Mouse (Mus musculus) layer of hippocampus, adult 11-12 months (tissue): ENCODE measurements around the gene Lrrfip2.

Experiments
- DNase-seq: peaks from one replicate; pipeline ENCODE4 v3.0.0; 2022; ENCODE audit warnings: low spot score

The Lrrfip2 gene

GRCm38 (mm10) chr9:111117126-111117642 is at the start of gene Lrrfip2:
Gene Lrrfip2 (plus strand): TSS chr9:111117592.
- DNase-seq, result no peak

DNA sequence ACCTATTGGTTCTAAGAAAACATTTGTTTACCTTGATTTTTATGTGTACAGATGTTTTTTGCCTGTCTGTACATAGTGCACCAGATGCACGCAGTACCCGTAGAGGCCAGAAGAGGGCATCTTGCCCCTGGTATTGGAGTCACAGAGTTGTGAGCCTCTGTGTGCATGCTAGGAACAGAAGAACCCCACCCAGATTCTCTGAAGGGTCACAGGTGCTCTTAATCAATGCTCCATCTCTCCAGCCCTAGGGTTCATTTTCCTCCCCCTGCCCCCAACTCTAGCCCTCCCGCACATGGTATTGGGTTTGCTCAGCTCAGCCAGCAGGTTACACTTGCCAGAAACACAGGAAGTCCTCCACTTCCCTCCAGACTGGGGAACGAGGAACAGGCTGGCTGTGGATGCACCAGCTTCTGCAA is 46.8 kb upstream of the Lrrfip2 start:
- DNase-seq, result peak; percentile 57

DNA sequence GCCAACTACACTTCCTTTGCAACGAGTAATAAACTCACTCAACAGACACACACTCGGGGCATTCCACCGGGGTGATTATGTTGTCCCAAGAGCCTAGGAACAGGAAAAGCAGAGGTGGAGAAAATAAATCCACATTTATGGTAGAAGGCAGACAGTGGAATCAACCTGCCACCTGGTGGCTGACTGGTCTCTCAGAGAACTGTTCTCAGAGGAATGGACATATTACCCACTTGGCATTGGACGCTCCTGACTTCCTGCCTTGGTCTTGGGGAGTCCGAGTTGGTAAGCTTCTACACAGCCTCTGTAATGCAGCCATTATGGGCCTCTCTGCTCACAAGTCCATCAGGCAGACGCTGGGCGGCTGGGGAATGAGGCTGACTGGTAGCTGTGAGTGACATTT is 45.2 kb upstream of the Lrrfip2 start:
- peak; percentile 47 for DNase-seq

DNA sequence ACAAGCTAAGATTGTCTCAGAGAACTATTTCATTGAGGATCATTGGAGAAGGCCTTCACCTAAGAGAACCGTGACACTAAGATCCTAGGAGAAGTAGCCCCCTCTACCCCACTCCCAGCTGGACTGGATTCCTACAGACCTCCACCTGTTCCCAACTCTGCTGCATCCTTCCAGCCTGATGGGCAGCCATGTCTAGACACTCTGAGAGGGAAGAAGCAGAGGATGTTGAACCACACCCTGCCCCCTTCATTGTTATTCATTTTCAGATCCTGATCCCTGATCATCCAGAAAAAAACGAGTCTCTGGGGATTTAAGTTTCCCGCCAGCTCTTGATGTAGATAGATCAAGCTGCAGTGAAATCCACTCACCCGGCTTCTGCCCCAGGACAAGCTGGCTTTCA is 44.4 kb upstream of the Lrrfip2 start:
- no peak for DNase-seq

- DNase-seq, result no peak
These were observed 39.6 kb upstream of the Lrrfip2 start for GRCm38 (mm10) chr9:111077745-111078144.

- no peak for DNase-seq
These were observed 36.6 kb upstream of the Lrrfip2 start for GRCm38 (mm10) chr9:111080801-111081200.

- DNase-seq, result no peak
These were observed 35.6 kb upstream of the Lrrfip2 start for GRCm38 (mm10) chr9:111081765-111082164.

DNA sequence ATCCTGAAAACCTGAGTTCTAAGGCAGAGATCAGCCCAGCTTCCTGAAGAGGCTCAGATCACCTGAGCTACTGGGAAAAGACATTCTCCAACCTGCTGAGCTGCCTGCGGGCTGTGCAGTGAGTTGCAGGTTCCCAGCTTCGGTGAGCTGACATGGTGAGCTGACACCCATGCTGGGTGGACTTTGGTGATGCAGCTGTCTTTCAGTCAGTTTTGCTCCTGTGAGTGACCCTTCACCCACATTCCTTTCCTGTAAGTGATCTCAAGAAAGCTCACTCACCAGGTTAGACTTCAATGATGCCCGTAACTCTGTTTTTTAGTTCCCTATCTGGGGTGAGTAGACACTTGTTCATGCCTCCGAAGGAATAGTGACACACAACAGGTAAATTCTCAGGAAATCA is 32.1 kb upstream of the Lrrfip2 start:
- no peak for DNase-seq

DNA sequence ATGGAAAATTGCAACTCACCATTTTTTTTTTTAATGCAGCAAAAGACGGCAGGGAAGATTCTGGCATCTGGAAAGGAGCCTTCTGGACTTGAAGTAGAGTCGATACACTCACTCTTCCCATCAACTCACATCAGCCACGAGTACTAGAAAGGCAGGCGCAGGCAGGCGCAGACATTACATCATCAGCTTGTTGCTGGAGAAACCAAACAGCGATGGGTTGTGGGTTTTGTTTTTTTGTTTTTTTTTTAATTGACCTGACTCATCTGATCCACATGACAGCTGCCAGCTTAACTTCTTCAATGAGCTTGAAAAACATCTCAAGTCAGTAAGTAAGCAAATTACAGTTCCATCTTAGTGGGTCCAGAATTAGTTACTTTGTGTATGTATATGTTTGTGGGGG is 31.3 kb upstream of the Lrrfip2 start:
- no peak for DNase-seq

GRCm38 (mm10) chr9:111086995-111087606 is 30.3 kb upstream of the Lrrfip2 start:
- no peak for DNase-seq

GRCm38 (mm10) chr9:111087960-111088359 is 29.4 kb upstream of the Lrrfip2 start:
- no peak for DNase-seq

- DNase-seq, result no peak
These were observed 28.5 kb upstream of the Lrrfip2 start for GRCm38 (mm10) chr9:111088886-111089285.

DNA sequence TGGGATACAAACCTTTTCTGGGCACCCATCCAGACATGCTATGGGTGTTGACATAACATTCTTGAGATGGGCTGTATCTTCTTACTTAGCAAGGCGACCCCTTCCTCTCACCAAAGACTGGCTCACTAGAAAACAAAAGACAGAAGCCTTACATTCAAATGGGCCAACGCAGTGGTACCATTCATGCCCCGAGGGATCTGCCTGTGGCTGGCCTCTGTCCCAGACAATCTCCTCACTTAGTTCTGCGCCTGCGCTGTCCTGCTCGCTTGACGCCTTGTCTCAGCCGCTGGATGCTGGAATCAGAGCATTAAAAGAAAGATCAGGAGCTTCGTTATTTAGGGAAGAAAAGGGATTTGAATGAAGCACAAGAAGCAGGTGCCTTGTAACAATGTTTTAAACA is 24.7 kb upstream of the Lrrfip2 start:
- DNase-seq, result peak; percentile 47

DNA sequence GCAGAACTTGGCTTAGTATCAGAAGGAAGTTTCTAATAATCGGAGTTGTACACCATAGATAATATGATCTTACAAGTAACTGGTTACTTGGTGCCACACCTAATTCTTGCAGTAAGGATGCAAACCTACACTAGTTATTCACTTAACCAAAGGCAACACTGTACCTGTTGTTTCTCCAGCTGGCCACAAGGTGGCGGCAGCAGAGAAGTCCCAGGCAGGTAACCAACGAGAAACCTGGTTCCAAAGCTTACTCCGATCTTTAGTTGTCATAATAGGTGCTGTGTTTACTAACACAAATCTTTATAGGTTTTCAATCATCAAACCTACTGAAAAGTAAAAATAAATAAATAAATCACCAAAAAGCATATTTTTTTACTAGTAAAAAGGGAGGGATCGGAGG is 24.3 kb upstream of the Lrrfip2 start:
- DNase-seq, result peak; percentile 63

DNA sequence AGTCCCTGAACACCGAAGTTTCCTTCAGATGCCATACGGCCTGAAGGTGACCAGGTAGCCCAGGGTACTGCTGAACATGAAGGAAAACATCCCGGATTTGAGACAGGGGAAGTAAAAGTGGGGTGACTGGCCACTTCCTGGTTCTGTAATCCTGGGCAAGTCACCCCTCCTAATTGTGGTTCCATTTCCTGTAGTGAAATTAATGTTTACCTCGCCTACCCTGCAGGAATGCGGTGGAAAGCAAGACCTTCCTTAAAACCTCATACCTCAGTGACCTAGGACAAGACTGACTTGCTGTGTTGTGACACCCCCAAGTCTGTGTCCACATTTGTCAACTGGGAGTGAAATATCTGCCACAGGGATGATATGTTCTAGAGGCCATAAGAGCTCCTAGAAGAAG is 22.8 kb upstream of the Lrrfip2 start:
- no peak for DNase-seq

GRCm38 (mm10) chr9:111095710-111096109 is 21.7 kb upstream of the Lrrfip2 start:
- no peak for DNase-seq

DNA sequence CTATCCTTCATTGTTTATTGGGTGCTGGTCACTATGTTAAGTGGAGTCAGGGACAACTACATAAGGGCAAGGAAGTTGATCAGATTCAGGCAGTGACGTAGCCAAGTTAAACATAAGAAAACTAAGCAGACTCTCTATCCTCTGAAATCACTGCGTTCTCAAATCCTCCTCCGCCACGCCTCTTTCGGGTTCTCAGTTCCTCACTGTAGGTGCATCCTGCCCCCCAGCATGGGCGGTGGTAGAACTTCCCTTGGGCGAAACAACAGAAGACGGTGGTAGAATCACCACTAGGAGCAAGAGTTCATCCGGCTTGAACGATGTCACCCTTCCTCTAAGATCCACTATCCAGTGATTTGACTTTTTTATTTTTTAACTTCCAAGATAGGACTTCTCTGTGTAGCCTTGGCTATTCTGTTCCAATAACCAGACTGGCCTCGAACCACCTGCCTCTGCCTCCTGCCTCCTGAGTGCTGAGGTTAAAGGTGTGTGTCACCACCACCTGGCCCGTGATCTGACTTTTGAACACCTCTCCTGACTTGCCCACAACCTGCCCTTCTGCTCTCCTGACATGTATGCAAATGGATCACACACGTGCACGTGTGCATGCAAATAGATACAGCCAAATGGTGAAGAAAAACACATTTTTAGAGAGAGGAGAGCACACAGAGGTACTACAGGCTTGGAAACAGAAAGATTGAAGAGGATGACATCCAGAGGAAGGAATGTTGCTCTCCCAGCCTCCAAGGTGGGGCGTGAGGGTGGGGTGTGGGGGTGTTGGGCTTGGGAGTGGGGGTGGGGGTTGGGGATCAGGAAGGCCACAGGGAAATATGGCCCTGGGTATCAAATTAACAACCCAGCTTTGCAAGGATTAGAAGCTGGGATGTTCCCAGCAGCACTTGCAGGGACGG is 20.7 kb upstream of the Lrrfip2 start:
- DNase-seq, result no peak

DNA sequence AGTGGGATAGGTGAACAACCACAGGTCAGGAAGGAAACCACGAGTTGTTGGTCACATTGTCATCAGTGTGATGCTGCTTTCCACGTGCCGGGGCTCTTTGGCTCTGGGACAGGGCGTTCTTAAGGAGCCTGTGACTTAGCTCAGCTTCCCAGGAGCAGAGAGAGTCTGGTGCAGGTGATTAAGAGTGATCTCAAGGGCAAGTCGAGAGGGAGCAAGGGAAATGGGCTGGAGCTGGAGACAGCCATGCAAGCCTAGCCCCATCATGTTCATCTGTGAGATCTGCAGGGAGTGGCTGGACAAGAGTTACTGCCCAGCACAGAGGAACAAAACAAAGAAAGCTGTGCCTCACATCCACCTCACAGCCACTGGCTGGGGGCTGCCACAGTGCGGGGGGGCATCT is 19.8 kb upstream of the Lrrfip2 start:
- DNase-seq, result no peak

DNA sequence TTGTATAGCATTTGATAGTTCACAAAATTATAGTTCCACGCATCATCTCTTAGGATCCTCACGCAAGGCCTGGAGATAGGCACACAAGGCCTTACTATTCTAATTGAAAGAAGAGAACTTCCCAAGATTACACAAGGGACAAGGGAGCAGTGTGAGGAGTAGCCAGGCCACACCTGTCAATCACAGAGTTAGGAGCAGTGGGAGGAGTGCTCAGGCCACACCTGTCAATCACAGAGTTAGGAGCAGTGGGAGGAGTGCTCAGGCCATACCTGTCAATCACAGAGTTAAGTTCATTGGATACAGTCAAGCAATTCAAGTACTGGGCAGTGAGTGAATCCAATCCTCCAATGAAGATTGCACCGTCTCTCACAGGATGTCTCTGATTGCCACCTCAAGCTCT is 17.0 kb upstream of the Lrrfip2 start:
- DNase-seq, result no peak

- DNase-seq, result no peak
These were observed 14.1 kb upstream of the Lrrfip2 start for GRCm38 (mm10) chr9:111103293-111103692.

DNA sequence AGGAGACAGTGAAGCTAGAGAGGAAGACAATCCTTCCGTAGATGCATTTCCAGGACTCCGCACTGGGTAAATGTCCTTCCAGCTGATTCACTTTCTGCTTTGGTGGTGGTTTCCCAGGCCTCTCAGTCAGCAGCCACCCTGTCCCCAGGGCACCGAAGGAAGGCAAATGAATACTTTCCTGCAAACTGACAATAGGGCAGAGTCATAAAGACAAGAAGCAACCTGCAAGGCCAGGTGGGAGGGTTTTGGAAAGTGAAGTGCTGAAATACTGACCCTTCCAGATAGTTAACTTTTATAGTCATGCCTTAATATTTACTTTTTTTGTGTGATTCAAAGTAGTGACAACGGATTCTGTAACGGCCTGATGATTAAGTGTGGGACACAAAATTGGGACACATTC is 13.5 kb upstream of the Lrrfip2 start:
- DNase-seq, result no peak

- no peak for DNase-seq
These were observed 9.5 kb upstream of the Lrrfip2 start for GRCm38 (mm10) chr9:111107863-111108262.

DNA sequence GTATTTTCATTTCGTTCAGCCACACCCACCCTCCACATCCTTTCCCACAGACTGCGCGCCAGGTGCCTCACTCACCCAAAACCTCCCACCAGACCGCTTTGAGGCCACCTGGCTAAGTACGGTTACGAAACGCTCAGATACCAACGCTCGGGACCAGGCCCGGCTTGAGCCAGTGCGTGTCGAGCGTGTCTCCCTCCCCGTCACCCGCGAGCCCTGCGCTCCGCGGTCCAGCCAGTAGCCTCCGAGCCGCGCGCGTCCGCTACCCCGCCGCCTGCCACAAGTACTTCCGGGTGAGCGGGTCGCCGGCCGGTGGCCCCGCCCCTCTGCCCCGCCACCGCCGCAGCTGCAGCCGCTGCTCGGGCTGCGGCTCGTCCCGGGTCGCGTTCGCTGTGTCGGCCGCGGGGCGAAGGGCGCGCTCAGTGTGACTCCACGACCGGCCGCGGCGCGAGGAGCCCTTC is 431 bp downstream of the Lrrfip2 start:
- DNase-seq, result peak; percentile 76
